Mouse (Mus musculus) ES-E14 (cell line): ENCODE measurements around the gene Wdr6. TPM values are rescaled to one million over a fixed set of nuclear protein-coding genes. Genes with fewer than 3 reads are reported as not detected.
"Not testable (repeated sequence)": the region's sequence is repeated elsewhere in the genome, so short reads cannot be mapped to it uniquely, and the experiment has no call there.

Experiments
- DNase-seq: peaks from one replicate; pipeline ENCODE4 v3.0.0-alpha.2; 2013; ENCODE audit warnings: low read depth, low spot score
- H3K27ac ChIP-seq: 2 replicates; pipeline ENCODE4 v1.5.1; 2012; ENCODE audit warnings: low read depth, mild to moderate bottlenecking, low read length, moderate library complexity, mixed read lengths; ENCODE audit not compliant: poor library complexity, insufficient read depth, severe bottlenecking
- H3K36me3 ChIP-seq: 2 replicates; pipeline ENCODE4 v1.6.1; 2012; ENCODE audit warnings: mild to moderate bottlenecking, low read length, moderate library complexity, mixed read lengths; ENCODE audit not compliant: control insufficient read depth, poor library complexity, insufficient read depth, severe bottlenecking
- H3K4me1 ChIP-seq, 2 experiments: fragments of 150-350 bp in 1 of 2; sonication (generic) in 1 of 2; 2 replicates each; pipeline ENCODE4 v1.6.1; 2012; ENCODE audit warnings: low read length in 2 of 2, mild to moderate bottlenecking in 1 of 2, mixed read lengths in 1 of 2; ENCODE audit not compliant: control insufficient read depth in 2 of 2, insufficient read depth in 2 of 2, poor library complexity in 1 of 2
- H3K4me3 ChIP-seq, 2 experiments: fragments of 150-350 bp in 1 of 2; sonication (generic) in 1 of 2; 2 replicates each; pipeline ENCODE4 v1.5.1; 2012; ENCODE audit warnings: low read length in 2 of 2, low read depth in 1 of 2, mild to moderate bottlenecking in 1 of 2, mixed read lengths in 1 of 2; ENCODE audit not compliant: insufficient read depth in 1 of 2, poor library complexity in 1 of 2, severe bottlenecking in 1 of 2
- H3K9ac ChIP-seq: 2 replicates; pipeline ENCODE4 v1.6.1; 2012; ENCODE audit warnings: low read depth, mild to moderate bottlenecking, low read length, mixed read lengths; ENCODE audit not compliant: poor library complexity, insufficient read depth, severe bottlenecking
- H3K9me3 ChIP-seq: fragments of 150-350 bp; sonication (generic); 2 replicates; pipeline ENCODE4 v1.6.1; 2012; ENCODE audit warnings: low read depth, mild to moderate bottlenecking, low read length; ENCODE audit not compliant: control insufficient read depth, insufficient read depth
- CHD2 ChIP-seq: IDR thresholded peaks from 2 replicates; pipeline ENCODE4 v1.6.1; 2014; ENCODE audit warnings: mild to moderate bottlenecking, low read depth, low read length, inconsistent platforms
- HCFC1 ChIP-seq: IDR thresholded peaks from 2 replicates; pipeline ENCODE4 v1.6.1; 2012; ENCODE audit warnings: low read length, inconsistent platforms, borderline replicate concordance; ENCODE audit not compliant: insufficient read depth
- MAFK ChIP-seq: IDR thresholded peaks from 2 replicates; pipeline ENCODE4 v1.6.1; 2014; ENCODE audit warnings: mild to moderate bottlenecking, low read depth, low read length, inconsistent platforms; ENCODE audit not compliant: insufficient read depth
- ZC3H11A ChIP-seq: IDR thresholded peaks from 2 replicates; pipeline ENCODE4 v1.6.1; 2012; ENCODE audit warnings: low read depth, mild to moderate bottlenecking, inconsistent platforms, low read length, borderline replicate concordance
- ZNF384 ChIP-seq: IDR thresholded peaks from 2 replicates; pipeline ENCODE4 v1.6.1; 2012; ENCODE audit warnings: low read depth, low read length, inconsistent platforms
- in situ Hi-C, 2 experiments: fragments of 600-800 bp; cut with MboI; formaldehyde crosslinking; loops; one replicate each; pipeline ENCODE4 v1.15.1; 2025; ENCODE audit warnings: low sequenced_read_pairs in 2 of 2, inconsistent platforms in 1 of 2; ENCODE audit not compliant: unreplicated experiment in 2 of 2
- total RNA-seq: library from RNA; depleted of rRNA; stranded (reverse); fragments of 300-350 nt; gene quantifications from 2 replicates; pipeline ENCODE4 v1.2.3, GENCODE M21; 2012

The Wdr6 gene
- total RNA-seq, 1 experiment = 78.8 TPM

DNA sequence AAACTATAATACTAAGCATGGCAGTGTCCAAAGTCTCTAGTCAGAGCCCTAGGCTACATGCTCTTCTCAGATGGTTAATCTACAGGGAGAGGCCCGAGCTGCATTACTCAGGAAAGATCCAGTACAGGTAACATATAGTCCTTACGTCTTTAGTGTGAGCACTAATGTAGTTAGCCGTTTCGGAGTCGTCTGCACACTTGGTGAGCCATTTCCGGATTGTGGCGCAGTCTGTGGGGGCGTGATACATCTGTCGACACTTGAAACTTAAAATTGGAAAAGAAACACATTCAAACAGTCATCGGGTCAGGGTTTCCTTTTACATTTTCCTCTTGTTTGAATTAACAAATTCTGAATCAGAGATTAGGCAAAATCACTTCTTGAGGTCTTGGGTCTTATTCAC, 32.9 kb upstream of the Wdr6 start:
- H3K9me3 ChIP-seq = no peaks in the 10 kb centered on the region
- in situ Hi-C loops = no loop called here
- H3K9ac ChIP-seq = no peak overlapping the region
- DNase-seq = no peak
- H3K27ac ChIP-seq = no peak overlapping the region
- no peaks in the 10 kb centered on the region for H3K4me1 ChIP-seq
- H3K4me3 ChIP-seq = no peak overlapping the region
- TF ChIP-seq HCFC1 = no peak
- no peak for TF ChIP-seq ZC3H11A
- no peak for TF ChIP-seq ZNF384
- TF ChIP-seq CHD2 = no peak
- no peak for TF ChIP-seq MAFK
- H3K36me3 ChIP-seq = peaks cover 54% of the 10 kb centered on the region

DNA sequence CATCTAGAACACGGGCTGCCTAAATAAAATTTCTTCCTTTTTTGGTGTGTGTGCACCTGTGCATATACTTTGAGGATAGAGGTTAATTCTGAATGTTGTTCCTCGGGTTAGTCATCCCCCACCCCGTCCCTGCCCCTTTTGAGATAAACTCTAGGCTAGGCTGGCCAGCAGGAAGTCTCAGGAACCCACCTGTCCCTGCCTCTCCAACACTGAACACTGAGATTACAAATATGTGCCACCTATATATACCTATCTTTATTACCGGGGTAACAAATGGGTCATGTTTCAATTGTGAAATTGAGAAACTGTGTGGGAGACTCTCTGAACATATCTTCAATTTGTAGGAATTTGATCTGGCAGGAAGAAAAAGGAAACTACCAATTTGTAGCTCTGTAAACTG, 30.4 kb upstream of the Wdr6 start:
- Histone ChIP-seq H3K9ac (no peak overlapping the region), H3K36me3 (peaks cover 64% of the 10 kb centered on the region), H3K27ac (no peak overlapping the region), H3K4me1 (peaks cover 0 to 6% of the 10 kb centered on the region in 2 experiments; a peak in 2 of 4 replicates), H3K9me3 (no peaks in the 10 kb centered on the region), H3K4me3 (no peak overlapping the region)
- in situ Hi-C loops = no loop called here
- no peak for DNase-seq
- TF ChIP-seq ZNF384 = no peak
- TF ChIP-seq CHD2 = no peak

DNA sequence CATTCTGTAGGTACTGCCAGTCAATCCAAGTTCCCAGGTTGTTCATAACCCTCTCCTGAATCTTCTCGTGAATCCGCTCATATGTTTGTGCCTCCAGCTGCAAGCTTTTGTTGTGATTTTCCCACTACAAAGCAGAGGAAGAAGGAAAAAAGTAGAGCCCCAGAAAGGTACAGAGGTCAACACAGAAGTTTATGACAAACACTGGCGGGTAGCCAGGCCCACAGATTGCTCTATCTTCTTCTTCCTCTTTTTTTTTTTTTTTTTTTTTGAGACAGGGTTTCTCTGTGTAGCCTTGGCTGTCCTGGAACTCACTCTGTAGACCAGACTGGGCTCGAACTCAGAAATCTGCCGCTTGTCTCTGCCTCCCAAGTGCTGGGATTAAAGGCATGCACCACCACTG, 29.4 kb upstream of the Wdr6 start:
- DNase-seq, H3K4me3 ChIP-seq, H3K4me1 ChIP-seq, H3K9me3 ChIP-seq, in situ Hi-C loops, H3K27ac ChIP-seq, H3K9ac ChIP-seq: not testable (repeated sequence)
- peaks cover 67% of the 10 kb centered on the region for H3K36me3 ChIP-seq

DNA sequence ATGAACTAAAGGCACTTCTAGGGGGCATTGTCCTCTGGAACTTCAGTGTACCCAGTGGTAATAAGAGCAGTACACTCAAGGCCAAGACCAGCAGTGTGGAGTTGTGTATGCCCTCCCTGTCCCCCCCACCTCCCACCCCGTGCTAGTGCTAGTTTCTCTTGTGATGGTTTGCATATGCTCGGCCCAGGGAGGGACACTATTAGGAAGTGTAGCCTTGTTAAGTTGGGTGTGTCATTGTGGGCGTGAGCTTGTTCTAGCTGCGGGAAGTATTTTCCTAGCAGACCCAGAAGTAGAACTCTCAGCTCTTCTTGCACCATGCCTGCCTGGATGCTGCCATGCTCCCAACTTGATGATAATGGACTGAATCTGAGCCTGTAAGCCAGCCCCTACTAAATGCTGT, 23.4 kb upstream of the Wdr6 start:
- Histone ChIP-seq H3K4me3 (no peak overlapping the region), H3K27ac (no peak overlapping the region), H3K9ac (no peak overlapping the region), H3K36me3 (peaks cover 24% of the 10 kb centered on the region), H3K4me1 (peaks cover 2 to 13% of the 10 kb centered on the region in 2 experiments; a peak in 2 of 4 replicates), H3K9me3 (no peaks in the 10 kb centered on the region)
- in situ Hi-C loops = no loop called here
- TF ChIP-seq CHD2 (no peak), MAFK (no peak), ZNF384 (no peak), HCFC1 (no peak), ZC3H11A (no peak)
- no peak for DNase-seq

DNA sequence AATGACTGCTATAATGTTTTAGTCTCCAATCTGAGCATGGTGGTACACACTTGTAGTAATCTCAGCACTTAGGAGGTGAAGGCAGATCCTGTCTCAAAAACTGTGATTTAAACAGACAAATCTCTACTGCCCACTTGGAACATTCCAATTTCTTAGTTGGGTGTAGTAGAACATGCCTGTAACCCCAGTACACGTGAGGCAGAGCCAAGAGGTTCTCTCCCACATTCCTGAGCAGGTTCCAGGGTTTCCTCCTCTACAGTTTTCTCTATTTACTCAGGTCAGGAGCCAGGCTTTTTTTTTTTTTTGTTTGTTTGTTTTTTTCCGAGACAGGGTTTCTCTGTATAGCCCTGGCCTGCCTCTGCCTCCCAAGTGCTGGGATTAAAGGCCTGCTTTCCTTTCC, 21.5 kb upstream of the Wdr6 start:
- DNase-seq = no peak
- no peak for TF ChIP-seq ZC3H11A
- no peak for TF ChIP-seq MAFK
- TF ChIP-seq HCFC1 = no peak
- no peak for TF ChIP-seq CHD2
- no peak for TF ChIP-seq ZNF384
- no peaks in the 10 kb centered on the region for H3K9me3 ChIP-seq
- in situ Hi-C loops = no loop called here
- H3K36me3 ChIP-seq = peaks cover 18% of the 10 kb centered on the region
- H3K4me1 ChIP-seq = peaks cover 2 to 10% of the 10 kb centered on the region in 2 experiments; a peak in 2 of 4 replicates
- H3K9ac ChIP-seq = no peak overlapping the region
- H3K4me3 ChIP-seq = no peak overlapping the region
- H3K27ac ChIP-seq = no peak overlapping the region
